Mouse (Mus musculus): Measurements from ENCODE around the gene Nip7.

DNA sequence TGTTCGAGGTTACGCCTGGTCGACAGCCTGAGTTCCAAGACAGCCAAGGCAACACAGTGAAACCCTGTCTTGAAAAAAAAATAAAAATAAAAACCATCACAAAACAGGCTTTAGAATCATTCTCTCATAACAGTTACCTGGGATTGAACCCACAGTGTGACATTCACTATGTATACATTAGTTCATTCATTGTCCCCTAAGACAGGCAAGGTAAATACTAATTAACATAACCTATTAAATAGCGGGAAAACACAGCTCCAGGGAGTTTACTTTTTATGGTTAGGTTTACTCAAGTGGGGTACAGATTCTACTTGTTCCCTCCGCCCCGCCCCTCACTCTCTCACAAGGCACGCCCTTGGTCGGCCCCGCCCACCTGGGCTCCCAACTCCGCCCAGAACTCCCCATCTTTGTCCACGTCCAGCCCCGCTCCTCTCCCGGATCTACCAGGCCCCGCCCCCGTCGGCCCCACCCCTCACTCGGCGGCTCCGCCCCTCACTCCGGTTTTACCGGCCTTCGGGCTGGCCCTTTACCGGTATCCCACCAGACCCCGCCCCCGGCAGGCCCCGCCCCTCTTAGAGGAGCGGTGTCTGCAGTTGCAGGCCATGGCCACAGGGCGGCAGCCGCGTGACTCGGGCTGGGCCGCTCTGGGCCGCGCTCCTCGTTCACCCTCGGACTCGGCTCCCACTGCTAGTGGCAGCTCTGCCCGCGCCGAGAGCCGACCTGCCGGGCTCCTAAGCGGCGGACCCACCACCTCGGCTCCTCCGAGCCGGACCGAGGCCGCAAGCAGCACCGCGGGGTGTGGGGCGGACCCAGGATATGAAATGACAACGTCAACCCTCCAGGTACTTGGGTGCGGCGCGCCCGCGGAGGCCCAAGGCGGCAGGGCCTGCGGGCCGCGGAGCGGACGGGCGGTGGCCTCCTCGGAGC is 25.8 kb upstream of the Nip7 start, which contains the start of gene Vps4a:
- TF ChIP-seq CTCF (IDR thresholded peaks at IDR 0.05; ENCODE audit: insufficient read depth, low read length) (peak; percentile 54), POLR2A (IDR thresholded peaks at IDR 0.05; ENCODE audit: borderline replicate concordance, extremely low read depth, low read depth, low read length) (peak; percentile 72)
